Mouse (Mus musculus) gastrocnemius, adult 2 months (tissue): ENCODE data around the gene B3galt1. TPM values are rescaled to one million over a fixed set of nuclear protein-coding genes. Genes with fewer than 3 reads are reported as not detected.

ENCODE experiments used
- DNase-seq: peaks from one replicate; pipeline ENCODE4 v3.0.0; 2022
- H3K27ac ChIP-seq: fragments of 200-600 bp; 2 replicates; pipeline ENCODE4 v1.8.1; 2022; ENCODE audit warnings: mild to moderate bottlenecking
- H3K4me3 ChIP-seq: fragments of 200-600 bp; 2 replicates; pipeline ENCODE4 v1.8.1; 2022; ENCODE audit warnings: mild to moderate bottlenecking, moderate library complexity
- CTCF ChIP-seq: fragments of 200-600 bp; IDR thresholded peaks from 2 replicates; pipeline ENCODE4 v1.8.1; 2022; ENCODE audit warnings: antibody characterized with exemption, mild to moderate bottlenecking, moderate library complexity
- intact Hi-C: fragments of 180-260 bp; cut with DNase I; formaldehyde crosslinking; loops from one replicate; pipeline ENCODE4 v1.15.1; 2025
- total RNA-seq, 2 experiments: library from RNA; stranded (reverse); gene quantifications; 2 replicates each; pipeline ENCODE4 v1.2.3; 2021

B3galt1 gene
- total RNA-seq, 2 experiments from 2014 or later: 1.0 to 4.4 TPM

DNA sequence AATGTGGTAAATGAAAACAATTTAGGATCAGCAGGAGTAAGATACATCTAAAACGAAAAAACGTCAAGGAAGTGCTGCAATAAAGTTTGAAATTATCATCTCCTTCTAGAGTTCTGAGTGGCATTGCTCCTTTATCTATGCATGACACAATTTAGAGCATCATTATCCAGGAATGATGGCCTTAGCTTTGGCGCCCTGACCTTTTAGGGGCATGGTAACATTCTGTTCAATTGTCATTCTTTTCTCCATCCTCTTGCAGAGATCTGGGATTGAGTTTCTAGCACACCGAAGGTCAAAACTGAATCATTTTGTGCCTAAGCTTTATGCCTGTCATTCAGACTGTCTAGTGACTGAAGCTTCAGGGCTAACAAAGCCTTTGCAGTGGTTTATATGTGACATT is 231.9 kb downstream of the B3galt1 start:
- no peak for TF ChIP-seq CTCF
- DNase-seq: no peak
- intact Hi-C loops: no loop called here
- no peak overlapping the region for H3K4me3 ChIP-seq
- H3K27ac ChIP-seq: no peak overlapping the region

DNA sequence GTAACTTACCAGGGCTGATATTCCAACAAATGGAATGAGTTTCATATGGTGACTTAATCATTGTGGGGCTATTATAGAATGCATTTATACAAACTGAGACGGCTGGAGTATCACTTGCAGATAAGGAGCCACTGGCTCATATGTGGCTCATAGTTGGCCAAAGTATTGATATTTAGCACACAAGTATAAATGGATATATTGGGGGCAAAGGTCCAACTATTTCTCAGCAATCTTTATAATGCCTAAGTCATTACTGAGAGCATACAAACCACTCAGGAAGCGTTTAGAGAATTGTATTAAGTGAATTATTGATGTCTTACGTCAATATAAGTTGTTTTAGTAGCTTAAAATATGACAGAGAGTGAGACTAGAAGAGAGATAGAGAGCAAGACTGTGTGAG is 234.3 kb downstream of the B3galt1 start:
- H3K4me3 ChIP-seq: no peak overlapping the region
- intact Hi-C loops: no loop called here
- H3K27ac ChIP-seq: no peak overlapping the region
- no peak for TF ChIP-seq CTCF
- no peak for DNase-seq

DNA sequence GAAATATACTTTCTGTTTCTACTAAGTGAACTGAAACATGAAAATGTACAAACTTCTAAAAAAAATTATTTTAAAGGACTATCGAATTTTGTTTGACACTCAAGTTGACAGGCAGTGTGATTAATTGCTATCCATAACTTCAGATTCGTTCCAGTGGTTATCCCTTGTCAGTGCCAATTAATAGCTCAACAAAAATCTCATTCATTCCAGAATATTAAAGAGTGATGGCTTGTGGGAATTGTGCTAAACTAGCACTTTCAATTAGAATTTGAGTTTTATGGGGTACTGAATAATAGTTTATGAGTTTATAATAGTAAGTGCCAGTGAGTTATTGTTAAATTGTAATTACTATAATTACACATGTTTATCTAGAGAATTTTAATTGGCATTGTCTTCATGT is 250.5 kb downstream of the B3galt1 start:
- Histone ChIP-seq H3K4me3 (no peak overlapping the region), H3K27ac (no peak overlapping the region)
- no peak for TF ChIP-seq CTCF
- no peak for DNase-seq
- intact Hi-C loops: no loop called here

DNA sequence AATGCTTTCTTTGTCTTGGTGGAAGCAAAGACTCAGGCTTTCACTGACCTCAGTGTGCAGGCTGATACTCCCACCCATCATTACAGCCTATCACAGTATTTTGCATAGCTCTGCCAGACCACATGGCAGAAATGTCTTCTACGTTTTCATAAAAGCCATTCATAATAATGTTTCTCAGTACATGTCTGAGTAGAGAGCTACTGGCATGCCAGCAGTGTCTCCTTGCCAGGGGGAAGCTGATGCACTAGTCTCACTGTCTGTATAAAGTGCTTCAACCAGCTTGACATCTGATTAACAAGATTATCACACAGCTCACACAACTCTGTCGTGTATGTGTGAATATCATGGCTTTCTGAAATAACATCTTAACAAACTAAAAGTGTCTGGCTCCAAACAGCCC is 252.3 kb downstream of the B3galt1 start:
- Histone ChIP-seq H3K27ac (no peak overlapping the region), H3K4me3 (no peak overlapping the region)
- intact Hi-C loops: no loop called here
- TF ChIP-seq CTCF: no peak
- no peak for DNase-seq

DNA sequence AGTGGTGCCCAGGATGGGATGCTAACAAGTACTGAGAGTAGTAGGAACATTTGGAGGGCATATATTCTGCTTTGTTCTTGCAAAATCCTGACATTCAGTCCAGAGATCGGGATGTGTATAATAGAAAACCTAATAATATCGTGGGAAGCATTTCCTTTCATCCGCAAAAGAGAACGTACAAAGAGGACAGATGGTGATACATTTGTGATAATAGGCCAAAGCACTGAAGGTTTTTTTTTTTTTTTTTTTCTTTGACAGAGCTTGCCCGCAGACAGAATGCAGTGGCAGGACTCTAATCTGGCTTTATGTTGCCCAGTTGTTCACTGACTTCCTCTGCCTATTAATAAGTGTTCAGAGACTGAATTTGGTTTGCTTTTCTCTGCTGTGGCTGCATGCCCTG is 256.7 kb downstream of the B3galt1 start:
- no peak for TF ChIP-seq CTCF
- intact Hi-C loops: no loop called here
- DNase-seq: no peak
- H3K27ac ChIP-seq: no peak overlapping the region
- no peak overlapping the region for H3K4me3 ChIP-seq

DNA sequence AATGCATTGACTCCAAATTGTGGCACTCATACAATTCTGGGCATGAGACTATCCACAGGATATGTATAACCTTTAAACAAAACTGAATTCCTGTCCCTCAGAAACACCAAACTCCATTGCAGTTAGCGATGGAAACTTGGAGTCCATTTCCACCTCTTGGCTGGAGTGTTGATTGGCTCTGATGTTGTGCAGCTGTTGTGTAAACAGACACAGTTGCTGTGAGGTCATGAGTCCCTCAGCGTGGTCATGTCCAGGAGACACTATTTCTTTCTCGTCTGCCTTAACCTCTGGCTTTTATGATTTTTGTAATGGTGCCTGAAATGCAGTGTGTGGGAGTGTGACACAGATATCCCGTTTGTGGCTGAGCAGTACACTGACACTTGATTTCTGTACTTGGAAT is 262.0 kb downstream of the B3galt1 start:
- intact Hi-C loops: no loop called here
- no peak for TF ChIP-seq CTCF
- Histone ChIP-seq H3K4me3 (no peak overlapping the region), H3K27ac (peak overlapping the region; percentile 58; the same call in 1 of the 2 replicates)
- peak; percentile 70 for DNase-seq

DNA sequence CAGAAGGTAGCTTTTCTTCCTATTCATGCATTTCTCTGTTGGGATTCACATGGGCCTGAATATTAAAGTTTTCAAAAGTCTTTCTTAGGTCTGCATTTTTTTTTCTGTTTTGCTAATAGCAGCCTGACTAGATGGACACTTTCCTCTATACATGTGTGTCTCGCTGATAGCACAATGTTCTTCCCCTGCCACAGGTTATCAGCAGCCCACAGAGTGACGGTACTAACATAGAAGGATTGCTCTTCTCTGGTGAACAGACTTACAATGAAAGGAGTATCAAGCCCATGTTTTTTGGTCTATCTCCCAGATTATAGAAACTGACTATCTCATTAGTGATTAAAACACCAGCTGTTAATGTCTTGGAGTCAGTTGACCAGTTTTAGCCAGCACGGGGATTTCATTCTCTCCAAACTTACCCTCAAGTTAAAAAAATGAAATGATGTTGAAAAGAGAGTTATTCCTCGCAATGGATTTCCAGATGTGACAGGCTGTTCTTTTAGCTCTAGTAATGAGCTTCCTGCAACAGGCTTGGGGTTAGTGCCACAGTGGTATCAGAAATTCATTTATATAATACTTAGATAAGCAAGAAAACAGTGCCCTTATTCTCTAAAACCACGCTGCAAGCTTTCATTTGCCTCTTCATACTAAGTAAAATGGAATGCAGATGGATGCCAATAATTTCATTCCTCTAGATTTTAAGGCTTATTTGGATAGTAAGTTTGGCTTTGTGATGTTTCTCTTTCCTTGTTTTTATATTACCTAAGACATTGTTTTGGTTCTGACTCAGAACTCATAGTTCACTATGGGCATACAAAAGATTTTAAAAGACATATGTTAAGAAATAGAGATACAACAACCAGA is 263.6 kb downstream of the B3galt1 start:
- Histone ChIP-seq H3K4me3 (no peak overlapping the region), H3K27ac (peak overlapping the region; percentile 53; the same call in 1 of the 2 replicates)
- TF ChIP-seq CTCF: no peak
- intact Hi-C loops: no loop called here
- DNase-seq: no peak

DNA sequence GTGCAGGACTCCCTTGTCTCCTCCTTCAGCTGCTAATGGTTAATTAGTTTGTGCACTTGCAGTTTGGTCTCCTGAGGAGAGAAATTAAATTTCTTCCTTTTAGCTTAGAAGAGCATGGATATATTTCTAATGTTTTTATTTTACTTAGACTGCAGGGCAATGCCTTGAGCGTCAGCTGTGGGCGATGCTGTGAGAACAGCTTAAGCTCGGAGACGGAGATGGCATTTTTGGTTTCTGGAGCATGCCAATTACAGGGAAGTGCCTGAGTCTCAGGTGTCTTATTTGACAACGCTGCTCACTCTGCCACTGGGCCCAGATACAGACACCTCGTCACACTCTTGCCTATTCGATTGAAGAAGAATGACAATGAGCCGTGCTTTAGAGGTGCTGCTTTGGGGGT is 282.1 kb downstream of the B3galt1 start:
- DNase-seq: no peak
- intact Hi-C loops: no loop called here
- no peak for TF ChIP-seq CTCF
- Histone ChIP-seq H3K4me3 (no peak overlapping the region), H3K27ac (no peak overlapping the region)

DNA sequence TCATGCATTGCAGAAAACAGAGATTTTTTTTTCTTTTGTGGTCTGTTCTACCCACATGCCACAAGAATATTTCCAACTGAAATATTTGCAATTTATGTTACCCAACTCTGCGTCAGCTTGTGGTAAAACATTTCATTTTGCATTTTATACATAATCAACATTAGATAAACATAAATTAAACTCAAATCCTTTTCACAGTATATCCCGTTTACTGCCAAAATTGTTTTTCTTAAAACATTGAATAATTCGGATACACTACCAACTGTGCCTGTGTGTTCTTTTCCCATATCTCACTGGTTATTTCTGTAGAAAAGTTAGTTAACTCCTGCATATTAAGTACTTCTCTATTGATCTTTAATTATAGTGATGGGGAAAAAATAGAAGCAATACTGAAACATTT is 285.1 kb downstream of the B3galt1 start:
- H3K4me3 ChIP-seq: no peak overlapping the region
- intact Hi-C loops: no loop called here
- TF ChIP-seq CTCF: no peak
- DNase-seq: no peak
- no peak overlapping the region for H3K27ac ChIP-seq

DNA sequence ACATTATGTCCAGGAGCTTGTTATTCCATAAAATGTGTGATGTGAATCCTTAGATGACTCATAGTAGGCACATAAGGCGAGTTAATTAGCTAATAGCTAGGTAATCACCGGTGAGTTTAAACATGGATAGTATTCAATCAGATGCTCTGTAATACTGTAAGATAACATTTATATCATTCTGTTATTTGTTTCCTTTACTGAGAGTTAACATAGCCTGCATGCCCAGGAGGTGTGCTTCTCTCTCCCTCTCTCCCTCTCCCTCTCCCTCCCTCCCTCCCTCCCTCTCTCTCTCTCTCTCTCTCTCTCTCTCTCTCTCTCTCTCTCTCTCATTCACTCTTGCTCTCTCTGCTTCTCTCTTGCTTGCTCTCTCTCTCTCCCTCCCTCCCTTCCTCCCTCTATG is 292.7 kb downstream of the B3galt1 start:
- intact Hi-C loops: no loop called here
- no peak overlapping the region for H3K27ac ChIP-seq
- no peak overlapping the region for H3K4me3 ChIP-seq
- TF ChIP-seq CTCF: no peak
- no peak for DNase-seq

DNA sequence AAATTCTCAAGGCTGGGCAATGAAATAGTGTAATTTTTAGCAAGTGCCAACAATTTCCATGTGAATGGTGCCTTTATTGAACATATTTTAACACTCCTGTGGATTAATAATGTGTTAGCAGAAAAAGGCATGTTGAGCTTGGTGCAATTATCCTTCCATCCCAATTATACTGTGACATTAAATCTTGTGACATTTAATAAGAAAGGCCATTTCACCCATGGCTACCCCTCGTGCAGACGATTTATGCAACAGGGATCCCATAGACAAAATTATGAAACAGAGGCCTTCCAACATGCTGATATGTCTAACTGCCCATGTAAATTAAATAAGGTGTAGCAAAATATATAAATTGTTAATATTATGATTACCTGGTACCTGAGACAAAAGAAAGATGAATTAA is 293.3 kb downstream of the B3galt1 start:
- intact Hi-C loops: no loop called here
- H3K4me3 ChIP-seq: no peak overlapping the region
- H3K27ac ChIP-seq: no peak overlapping the region
- TF ChIP-seq CTCF: no peak
- no peak for DNase-seq

DNA sequence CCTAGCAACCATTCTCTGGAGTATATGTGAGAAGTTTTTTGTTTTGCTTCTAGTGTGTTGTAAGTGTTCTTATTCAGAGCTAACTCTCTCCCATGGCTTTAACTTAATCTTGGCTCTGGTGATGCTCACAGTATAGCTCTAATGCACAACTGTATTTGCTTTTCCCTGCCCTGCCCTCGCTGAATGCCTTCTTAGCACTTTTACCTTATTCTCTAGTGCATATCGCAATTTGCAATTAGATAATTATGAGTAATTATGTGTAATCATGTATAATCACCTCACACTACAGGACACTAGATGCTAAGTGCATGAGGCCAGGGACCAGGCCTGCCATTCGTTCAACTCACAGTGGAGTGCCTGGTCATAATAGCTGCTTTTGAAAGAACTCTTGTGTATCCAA is 307.7 kb downstream of the B3galt1 start:
- no peak overlapping the region for H3K4me3 ChIP-seq
- TF ChIP-seq CTCF: no peak
- DNase-seq: no peak
- intact Hi-C loops: no loop called here
- no peak overlapping the region for H3K27ac ChIP-seq

DNA sequence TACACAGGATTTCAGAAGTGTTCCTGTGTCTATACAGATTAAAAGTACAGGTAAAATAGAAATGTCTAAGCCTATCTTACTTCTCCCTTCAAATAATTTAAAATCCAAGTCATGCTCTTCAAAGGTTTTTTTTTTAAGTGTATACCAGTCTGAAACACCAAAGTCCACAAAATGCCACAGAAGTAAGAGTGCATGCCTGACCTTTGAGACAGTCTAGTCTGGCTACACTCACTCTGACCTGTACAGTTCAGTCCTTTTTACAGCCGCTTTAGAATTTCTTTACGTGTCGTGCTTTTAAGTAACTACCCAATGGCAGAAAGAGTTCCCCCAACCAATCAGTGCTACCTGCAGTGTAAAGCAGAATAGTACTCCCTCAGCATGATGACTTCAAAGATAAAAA is 314.2 kb downstream of the B3galt1 start:
- no peak overlapping the region for H3K4me3 ChIP-seq
- no peak for TF ChIP-seq CTCF
- no peak overlapping the region for H3K27ac ChIP-seq
- intact Hi-C loops: no loop called here
- DNase-seq: no peak

DNA sequence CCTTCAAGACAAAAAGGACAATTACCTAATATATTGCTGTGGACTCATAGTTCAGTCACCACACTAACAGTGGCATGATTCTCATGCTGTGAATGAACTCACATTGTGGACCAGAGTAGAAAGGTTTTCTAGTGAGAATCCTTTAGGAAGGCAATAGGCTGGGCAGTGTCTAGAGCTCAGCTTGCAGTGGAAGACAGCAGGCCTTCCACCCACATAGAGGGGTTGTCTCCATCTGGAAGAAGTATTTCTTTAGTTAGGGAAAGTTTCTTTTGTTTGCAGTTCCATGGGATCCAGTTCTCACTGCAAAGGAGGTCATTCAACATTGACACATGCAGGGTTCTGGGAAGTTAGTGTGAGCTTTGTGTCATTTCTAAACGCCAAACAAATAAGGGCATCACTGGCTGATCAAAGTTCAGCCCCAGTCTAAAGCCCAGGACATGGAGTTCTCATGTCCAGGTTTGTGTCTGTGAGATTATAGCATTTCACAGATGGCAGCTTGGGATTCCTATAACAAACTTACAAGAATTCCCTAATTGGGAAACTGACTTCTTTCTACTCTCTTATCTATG is 316.1 kb downstream of the B3galt1 start:
- no peak overlapping the region for H3K27ac ChIP-seq
- DNase-seq: no peak
- no peak overlapping the region for H3K4me3 ChIP-seq
- intact Hi-C loops: no loop called here
- TF ChIP-seq CTCF: no peak
